Mouse (Mus musculus): ENCODE measurements around the gene Arl1. TPM values are rescaled to one million over a fixed set of nuclear protein-coding genes. Genes with fewer than 3 reads are reported as not detected.

Arl1 gene
- 29.7 and 31.0 TPM in 2 replicates for total RNA-seq (2023)

GRCm38 (mm10) chr10:88730571-88731495, at the start of gene Arl1:
Arl1 (plus strand) TSS chr10:88730858.

GRCm38 (mm10) chr10:88684925-88685324, 45.7 kb upstream of the Arl1 start, which contains the start of gene Spic:
Spic (minus strand) TSS chr10:88685015.

Other genes starting within 250 kb of the Arl1 start
- gene Chpt1, start 226.8 kb upstream of the Arl1 start, total RNA-seq (2023) = 7.9 and 10.7 TPM in 2 replicates
- not detected in 2 replicates for gene Mybpc1, start 125.7 kb upstream of the Arl1 start, total RNA-seq (2023)
- gene Spic, start 45.8 kb upstream of the Arl1 start, total RNA-seq (2023) = 0.43 TPM in 1 of 2 replicates, not detected in the other
- gene Utp20, start 95.9 kb downstream of the Arl1 start, total RNA-seq (2023) = 8.2 and 10.1 TPM in 2 replicates
- gene Slc5a8, start 155.1 kb downstream of the Arl1 start, total RNA-seq (2023) = not detected in 2 replicates

Data from neutrophil, adult 65 days (primary cell).